Mouse (Mus musculus) liver, adult 2 months (tissue): ENCODE data around the gene Arl4a. TPM values are rescaled to one million over a fixed set of nuclear protein-coding genes. Genes with fewer than 3 reads are reported as not detected.

Experiments
- DNase-seq: peaks from one replicate; pipeline ENCODE4 v3.0.0-alpha.2; 2011; ENCODE audit warnings: low read depth, low spot score; ENCODE audit errors: extremely low read depth
- H3K27ac ChIP-seq: fragments of 200-500 bp; replicated peaks from 2 replicates; pipeline ENCODE4 v1.5.1; 2012; ENCODE audit warnings: low read depth, mild to moderate bottlenecking, control low read depth, inconsistent platforms, low read length; ENCODE audit not compliant: insufficient read depth
- H3K27me3 ChIP-seq: fragments of 200-500 bp; 2 replicates; pipeline ENCODE4 v1.6.1; 2012; ENCODE audit warnings: mild to moderate bottlenecking, moderate library complexity, low read length, inconsistent platforms; ENCODE audit not compliant: control insufficient read depth, insufficient read depth
- H3K36me3 ChIP-seq: fragments of 200-500 bp; 2 replicates; pipeline ENCODE4 v1.6.1; 2012; ENCODE audit warnings: low read length, inconsistent platforms; ENCODE audit not compliant: control insufficient read depth, insufficient read depth
- H3K4me1 ChIP-seq: fragments of 200-500 bp; 2 replicates; pipeline ENCODE4 v1.6.1; 2011; ENCODE audit warnings: low read length; ENCODE audit not compliant: control insufficient read depth, insufficient read depth
- H3K4me3 ChIP-seq: fragments of 200-500 bp; 2 replicates; pipeline ENCODE4 v1.5.1; 2011; ENCODE audit warnings: low read depth, mild to moderate bottlenecking, control low read depth, low read length, moderate library complexity; ENCODE audit not compliant: insufficient read depth
- H3K79me2 ChIP-seq: fragments of 200-500 bp; 2 replicates; pipeline ENCODE4 v1.6.1; 2012; ENCODE audit warnings: inconsistent platforms, mild to moderate bottlenecking, low read length, moderate library complexity; ENCODE audit not compliant: control insufficient read depth, insufficient read depth
- H3K9ac ChIP-seq: fragments of 200-500 bp; 2 replicates; pipeline ENCODE4 v1.6.1; 2012; ENCODE audit warnings: low read depth, mild to moderate bottlenecking, control low read depth, inconsistent platforms, low read length
- CTCF ChIP-seq: fragments of 200-500 bp; IDR thresholded peaks from 2 replicates; pipeline ENCODE4 v1.5.1; 2011; ENCODE audit warnings: low read depth, low read length, control low read depth
- POLR2A ChIP-seq: fragments of 200-500 bp; IDR thresholded peaks from 2 replicates; pipeline ENCODE4 v1.6.1; 2011; ENCODE audit warnings: low read length, control low read depth; ENCODE audit not compliant: insufficient read depth; ENCODE audit errors: extremely low read depth
- WGBS: fragments of 180-500 bp; shearing (Covaris S2); methylation state at CpG from one replicate; pipeline ENCODE4 v1.1.7; 2018; 5-methylcytosine and 5-hydroxymethylcytosine counted together
- polyA plus RNA-seq: library from polyadenylated mRNA; depleted of rRNA; stranded (reverse); fragments of >200 nt; gene quantifications from 2 replicates; pipeline ENCODE4 v1.2.3, GENCODE M21; 2012; rRNA removed
- total RNA-seq: library from RNA; depleted of rRNA; stranded (reverse); fragments of >200 nt; gene quantifications from 2 replicates; pipeline ENCODE4 v1.2.3, GENCODE M21; 2014; rRNA removed

Gene Arl4a
- total RNA-seq = 12.4 and 16.9 TPM in 2 replicates
- 7.3 and 9.0 TPM in 2 replicates for polyA plus RNA-seq

GRCm38 (mm10) chr12:40037876-40038463 lies at the start of gene Arl4a:
Gene Arl4a (minus strand): TSS chr12:40038025.
- H3K36me3 ChIP-seq = 0 out of 2 replicates have a peak, but pooled peaks cover 2% of the 10 kb centered on the region
- H3K9ac ChIP-seq = peak within 1 kb of the TSS; percentile 82
- peaks cover 7% of the 10 kb centered on the region; the same call in 1 of the 2 replicates for H3K79me2 ChIP-seq
- WGBS = 2% methylated on average over 67 of the region's 68 CpGs
- no peak for TF ChIP-seq CTCF
- TF ChIP-seq POLR2A = no peak
- peak within 1 kb of the TSS; percentile 89 for H3K27ac ChIP-seq
- peak; percentile 49 for DNase-seq
- H3K4me3 ChIP-seq = peak within 1 kb of the TSS; percentile 71
- H3K4me1 ChIP-seq = peaks cover 15% of the 10 kb centered on the region
- H3K27me3 ChIP-seq = no peaks in the 10 kb centered on the region

- H3K9ac ChIP-seq = no peak overlapping the region
- WGBS = 74% methylated on average over 5 of the region's 5 CpGs
- TF ChIP-seq CTCF (no peak), POLR2A (no peak)
Observed at GRCm38 (mm10) chr12:40085731-40086322, 48.0 kb upstream of the Arl4a start.

GRCm38 (mm10) chr12:40082453-40083238 lies 44.8 kb upstream of the Arl4a start:
- H3K27ac ChIP-seq = no peak overlapping the region
- DNase-seq = peak; percentile 23
- H3K4me1 ChIP-seq = no peaks in the 10 kb centered on the region
- H3K36me3 ChIP-seq = no peaks in the 10 kb centered on the region
- no peaks in the 10 kb centered on the region for H3K79me2 ChIP-seq
- H3K9ac ChIP-seq = no peak overlapping the region
- no peak overlapping the region for H3K4me3 ChIP-seq
- no peak for TF ChIP-seq CTCF
- TF ChIP-seq POLR2A = no peak
- WGBS = 43% methylated on average over 5 of the region's 6 CpGs
- 0 out of 2 replicates have a peak, but pooled peaks cover 3% of the 10 kb centered on the region for H3K27me3 ChIP-seq

More at GRCm38 (mm10) chr12:40085731-40086322, 48.0 kb upstream of the Arl4a start:
- Histone ChIP-seq H3K79me2 (no peaks in the 10 kb centered on the region), H3K4me1 (no peaks in the 10 kb centered on the region), H3K36me3 (no peaks in the 10 kb centered on the region), H3K27me3 (no peaks in the 10 kb centered on the region; the same call in 1 of the 2 replicates), H3K4me3 (no peak overlapping the region), H3K27ac (no peak overlapping the region)
- DNase-seq = no peak

GRCm38 (mm10) chr12:40082048-40082447 lies 44.2 kb upstream of the Arl4a start:
- H3K4me1 ChIP-seq = no peaks in the 10 kb centered on the region
- no peak overlapping the region for H3K9ac ChIP-seq
- no peak overlapping the region for H3K4me3 ChIP-seq
- 58% methylated on average over 5 of the region's 5 CpGs for WGBS
- H3K79me2 ChIP-seq = no peaks in the 10 kb centered on the region
- H3K36me3 ChIP-seq = no peaks in the 10 kb centered on the region
- 0 out of 2 replicates have a peak, but pooled peaks cover 3% of the 10 kb centered on the region for H3K27me3 ChIP-seq
- no peak for TF ChIP-seq POLR2A
- no peak for TF ChIP-seq CTCF
- H3K27ac ChIP-seq = no peak overlapping the region
- no peak for DNase-seq

- 0 out of 2 replicates have a peak, but pooled peaks cover 3% of the 10 kb centered on the region for H3K27me3 ChIP-seq
- no peaks in the 10 kb centered on the region for H3K36me3 ChIP-seq
- H3K79me2 ChIP-seq = no peaks in the 10 kb centered on the region
- no peak overlapping the region for H3K9ac ChIP-seq
- no peaks in the 10 kb centered on the region for H3K4me1 ChIP-seq
- H3K4me3 ChIP-seq = no peak overlapping the region
- TF ChIP-seq POLR2A (no peak), CTCF (no peak)
- DNase-seq = peak; percentile 28
- WGBS = 45% methylated on average over 5 of the region's 5 CpGs
- no peak overlapping the region for H3K27ac ChIP-seq
Observed at GRCm38 (mm10) chr12:40073660-40074059, 35.8 kb upstream of the Arl4a start.
